Mouse (Mus musculus) liver, postnatal 0 days (tissue): Measurements from ENCODE around the gene Fam186b.

Source experiments
- CTCF ChIP-seq: sonication (generic); IDR thresholded peaks from 2 replicates; pipeline ENCODE4 v1.5.1; 2016; ENCODE audit warnings: antibody characterized with exemption, low read depth
- EP300 ChIP-seq: IDR thresholded peaks from 2 replicates; pipeline ENCODE4 v1.6.1; 2016; ENCODE audit warnings: antibody characterized with exemption, low read depth, mild to moderate bottlenecking

DNA sequence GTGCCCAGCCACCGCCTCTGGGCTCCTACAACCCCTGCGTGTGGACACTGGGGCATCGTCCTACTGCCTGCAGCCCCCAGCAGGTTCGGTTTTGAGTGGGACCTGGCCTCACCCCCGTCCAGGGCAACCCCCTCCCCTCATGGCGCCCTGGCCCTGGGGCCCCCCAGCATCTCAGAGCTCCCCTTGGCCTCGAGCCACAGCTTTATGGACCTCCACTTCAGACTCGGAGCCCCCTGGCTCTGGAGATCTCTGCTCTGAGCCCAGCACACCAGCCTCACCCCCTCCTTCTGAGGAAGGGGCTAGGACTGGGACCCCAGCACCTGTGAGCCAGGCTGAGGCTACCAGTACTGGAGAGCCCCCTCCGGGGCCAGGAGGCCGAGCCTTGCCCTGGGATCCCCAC is 53.6 kb downstream of the Fam186b start:
- TF ChIP-seq CTCF: no peak
- no peak for TF ChIP-seq EP300
